ENCODE assay signal across 27 mouse cellular contexts in the genomic region with DNA sequence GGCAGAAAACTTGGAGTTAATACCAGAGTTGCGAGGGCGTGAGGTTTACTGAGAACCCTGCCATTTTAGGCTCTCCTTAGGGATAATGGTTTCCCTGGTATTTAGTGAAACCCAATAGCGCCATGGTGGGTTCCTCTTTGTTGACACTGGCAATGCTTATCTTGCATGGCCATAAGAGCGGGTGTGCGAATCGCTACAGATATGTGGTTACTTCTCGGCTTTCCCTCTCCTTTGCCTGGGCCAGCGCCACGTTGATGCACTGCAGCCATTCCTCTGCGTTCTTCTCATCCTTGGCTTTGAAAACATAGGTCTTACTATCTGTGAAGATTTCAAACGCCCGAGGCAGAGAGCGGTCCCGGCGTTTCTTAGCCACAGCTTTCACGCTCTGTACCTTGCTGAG.
"Had no signal": no experiment of that assay in that cellular context is flagged by ENCODE, and none has a peak within 500 bp of the region (broad histone marks: within the 10 kb centered on the region; RNA-seq: fewer than 3 reads in every experiment).

No protein-coding gene starts in this region.

- ATAC-seq: forebrain, embryonic 13.5 days; forebrain, embryonic 14.5 days; forebrain, embryonic 15.5 days; forebrain, embryonic 16.5 days; forebrain, postnatal 0 days had no signal

- DNase-seq: cerebellum, adult 9-10 months; cerebellum, adult 9-11 months; cerebellum, postnatal 10 days; cerebellum, postnatal 14 days; cerebellum, postnatal 25 days; cerebellum, postnatal 36 days; embryo, embryonic 11 days; forebrain, postnatal 0 days; gastrocnemius, adult 2 months; gastrocnemius, postnatal 10 days; gastrocnemius, postnatal 14 days; gastrocnemius, postnatal 25 days; gastrocnemius, postnatal 36 days; heart, adult 11 months; heart, adult 18-20 months; heart, adult 2 months had no signal

- H3K36me3 ChIP-seq: embryonic facial prominence, embryonic 10.5 days; embryonic facial prominence, embryonic 12.5 days; embryonic facial prominence, embryonic 13.5 days; embryonic facial prominence, embryonic 15.5 days; forebrain, embryonic 10.5 days; forebrain, embryonic 12.5 days; forebrain, embryonic 15.5 days had no signal

- H3K27ac ChIP-seq: embryonic facial prominence, embryonic 10.5 days; embryonic facial prominence, embryonic 12.5 days; embryonic facial prominence, embryonic 13.5 days; embryonic facial prominence, embryonic 15.5 days; forebrain, embryonic 10.5 days; forebrain, embryonic 12.5 days; forebrain, embryonic 13.5 days; forebrain, embryonic 15.5 days; gastrocnemius, adult 2 months; heart, adult 2 months had no signal

- H3K27me3 ChIP-seq: embryonic facial prominence, embryonic 12.5 days; embryonic facial prominence, embryonic 13.5 days; embryonic facial prominence, embryonic 15.5 days; forebrain, embryonic 12.5 days; forebrain, embryonic 13.5 days; forebrain, embryonic 15.5 days had no signal

- H3K4me1 ChIP-seq: embryonic facial prominence, embryonic 15.5 days; forebrain, embryonic 10.5 days; forebrain, embryonic 12.5 days; forebrain, embryonic 13.5 days; forebrain, embryonic 15.5 days had no signal

- H3K4me3 ChIP-seq: embryonic facial prominence, embryonic 10.5 days; embryonic facial prominence, embryonic 12.5 days; embryonic facial prominence, embryonic 13.5 days; embryonic facial prominence, embryonic 15.5 days; erythroblast, embryonic 14.5 days; forebrain, embryonic 10.5 days; forebrain, embryonic 12.5 days; forebrain, embryonic 13.5 days; forebrain, embryonic 15.5 days; gastrocnemius, adult 2 months; heart, adult 2 months had no signal

- H3K9me3 ChIP-seq: embryonic facial prominence, embryonic 10.5 days; embryonic facial prominence, embryonic 12.5 days; embryonic facial prominence, embryonic 13.5 days; embryonic facial prominence, embryonic 15.5 days; forebrain, embryonic 10.5 days; forebrain, embryonic 12.5 days; forebrain, embryonic 13.5 days; forebrain, embryonic 15.5 days had no signal

- H3K9ac ChIP-seq: embryonic facial prominence, embryonic 12.5 days; embryonic facial prominence, embryonic 13.5 days; embryonic facial prominence, embryonic 15.5 days; forebrain, embryonic 12.5 days; forebrain, embryonic 13.5 days; forebrain, embryonic 15.5 days; forebrain, postnatal 0 days had no signal
